Mouse (Mus musculus): ENCODE results near the gene Uba6. TPM values are rescaled to one million over a fixed set of nuclear protein-coding genes. Genes with fewer than 3 reads are reported as not detected.
A peak's percentile ranks its signal among the peaks of the same experiment; 100 is the strongest.

Gene Uba6
- polyA plus RNA-seq, 1 experiment from 2014 or later = 15.6 TPM

DNA sequence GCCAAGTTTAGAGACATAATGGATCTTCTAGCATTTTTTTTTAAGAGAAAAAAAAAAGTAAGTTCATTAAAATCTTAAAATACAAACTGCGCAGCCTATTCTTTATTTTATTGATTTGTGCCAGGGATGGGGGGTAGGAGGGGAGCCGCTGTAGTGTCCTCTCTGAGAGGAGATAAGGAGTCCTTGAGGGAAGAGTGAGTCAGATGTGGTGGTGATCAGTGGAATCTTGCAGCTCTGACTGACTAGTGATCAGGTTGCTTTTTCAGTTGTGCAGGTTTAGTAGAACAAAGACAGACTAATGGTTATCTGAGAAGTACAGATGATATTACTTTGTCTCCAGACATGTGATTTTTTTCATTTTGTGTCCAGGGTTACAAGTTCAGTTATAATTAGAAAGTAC lies 59.6 kb downstream of the Uba6 start:
- ATAC-seq (replicated peaks) = no peak
- Histone ChIP-seq H3K4me1 (no peaks in the 10 kb centered on the region), H3K27ac (replicated peaks) (no peak overlapping the region), H3K4me3 (no peak overlapping the region), H3K9me3 (no peaks in the 10 kb centered on the region), H3K27me3 (no peaks in the 10 kb centered on the region), H3K36me3 (peaks cover 19% of the 10 kb centered on the region), H3K9ac (replicated peaks) (no peak overlapping the region), H3K4me2 (replicated peaks) (no peak overlapping the region)
- 93% methylated on average over 2 of the region's 2 CpGs for WGBS

- Histone ChIP-seq H3K4me3 (no peak overlapping the region), H3K36me3 (peaks cover 26% of the 10 kb centered on the region), H3K27me3 (no peaks in the 10 kb centered on the region), H3K9ac (replicated peaks) (no peak overlapping the region), H3K4me1 (no peaks in the 10 kb centered on the region), H3K4me2 (replicated peaks) (no peak overlapping the region), H3K9me3 (no peaks in the 10 kb centered on the region), H3K27ac (replicated peaks) (no peak overlapping the region)
- no peak for ATAC-seq (replicated peaks)
- 91% methylated on average over 1 of the region's 1 CpGs for WGBS
Measured at GRCm38 (mm10) chr5:86111074-86111473, 61.5 kb downstream of the Uba6 start.

DNA sequence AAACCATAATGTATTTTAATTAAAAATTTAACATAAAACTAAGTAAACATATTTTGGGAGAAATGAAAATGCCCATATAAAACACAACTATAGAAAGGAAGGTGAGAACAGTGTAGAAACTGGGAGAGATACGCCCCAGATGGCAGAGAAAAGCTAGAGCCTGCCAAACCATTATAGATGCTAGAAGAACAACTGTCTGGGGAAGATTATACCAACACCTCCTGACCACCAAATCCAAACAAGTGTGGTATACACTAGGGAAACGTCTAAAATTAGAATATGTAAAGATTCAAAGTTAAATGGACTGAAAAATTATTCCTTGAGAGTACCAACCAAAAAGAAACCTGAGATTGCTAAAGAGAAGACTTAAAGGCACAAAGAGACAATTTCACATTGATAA lies 66.0 kb downstream of the Uba6 start:
- H3K9me3 ChIP-seq = no peaks in the 10 kb centered on the region
- no peak for ATAC-seq (replicated peaks)
- no peak overlapping the region for H3K4me2 ChIP-seq (replicated peaks)
- WGBS = 66% methylated on average over 2 of the region's 2 CpGs
- H3K4me3 ChIP-seq = no peak overlapping the region
- peaks cover 18% of the 10 kb centered on the region for H3K36me3 ChIP-seq
- H3K27ac ChIP-seq (replicated peaks) = no peak overlapping the region
- H3K4me1 ChIP-seq = no peaks in the 10 kb centered on the region
- H3K27me3 ChIP-seq = no peaks in the 10 kb centered on the region
- H3K9ac ChIP-seq (replicated peaks) = no peak overlapping the region

GRCm38 (mm10) chr5:86102176-86102575 lies 70.4 kb downstream of the Uba6 start:
- peak; percentile 48; the same call in 1 of the 2 replicates for ATAC-seq (replicated peaks)
- H3K4me1 ChIP-seq = no peaks in the 10 kb centered on the region

GRCm38 (mm10) chr5:86100621-86101020 lies 72.0 kb downstream of the Uba6 start:
- H3K9ac ChIP-seq (replicated peaks) = no peak overlapping the region
- no peak overlapping the region for H3K4me3 ChIP-seq
- ATAC-seq (replicated peaks) = no peak
- no peak overlapping the region for H3K4me2 ChIP-seq (replicated peaks)
- H3K36me3 ChIP-seq = no peaks in the 10 kb centered on the region
- H3K27ac ChIP-seq (replicated peaks) = no peak overlapping the region
- H3K27me3 ChIP-seq = no peaks in the 10 kb centered on the region
- H3K9me3 ChIP-seq = no peaks in the 10 kb centered on the region
- H3K4me1 ChIP-seq = no peaks in the 10 kb centered on the region
- 88% methylated on average over 3 of the region's 3 CpGs for WGBS

More at GRCm38 (mm10) chr5:86102176-86102575, 70.4 kb downstream of the Uba6 start:
- no peaks in the 10 kb centered on the region for H3K9me3 ChIP-seq
- no peaks in the 10 kb centered on the region for H3K27me3 ChIP-seq
- WGBS = 100% methylated on average over 2 of the region's 2 CpGs
- H3K4me2 ChIP-seq (replicated peaks) = no peak overlapping the region
- H3K27ac ChIP-seq (replicated peaks) = no peak overlapping the region
- H3K36me3 ChIP-seq = peaks cover 6% of the 10 kb centered on the region
- H3K9ac ChIP-seq (replicated peaks) = no peak overlapping the region
- H3K4me3 ChIP-seq = no peak overlapping the region

GRCm38 (mm10) chr5:86098988-86099387 lies 73.6 kb downstream of the Uba6 start:
- no peaks in the 10 kb centered on the region for H3K27me3 ChIP-seq
- no peaks in the 10 kb centered on the region for H3K36me3 ChIP-seq
- H3K9me3 ChIP-seq = no peaks in the 10 kb centered on the region
- H3K9ac ChIP-seq (replicated peaks) = no peak overlapping the region
- no peak overlapping the region for H3K4me3 ChIP-seq
- 85% methylated on average over 3 of the region's 3 CpGs for WGBS
- H3K27ac ChIP-seq (replicated peaks) = no peak overlapping the region
- ATAC-seq (replicated peaks) = no peak
- no peaks in the 10 kb centered on the region for H3K4me1 ChIP-seq
- H3K4me2 ChIP-seq (replicated peaks) = no peak overlapping the region

DNA sequence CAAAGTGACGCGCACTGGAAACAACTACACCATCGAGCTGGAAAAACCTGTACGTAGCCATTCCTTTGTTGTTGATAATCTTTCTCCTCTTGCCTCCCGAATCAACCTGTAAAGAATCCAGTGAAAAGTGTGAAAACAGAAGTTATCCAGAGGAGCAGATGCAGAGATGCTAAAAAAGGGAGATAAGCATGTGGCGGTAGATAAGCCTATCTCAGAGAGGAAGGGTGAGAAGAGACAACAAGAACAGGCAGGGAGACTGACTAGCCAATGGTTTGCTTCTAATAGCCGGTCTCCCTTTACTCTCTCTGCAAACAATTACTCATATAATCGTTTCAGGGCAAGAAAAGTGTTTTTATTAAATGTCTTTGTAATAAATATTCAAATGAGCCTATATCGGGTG lies 77.8 kb downstream of the Uba6 start:
- H3K27ac ChIP-seq (replicated peaks) = no peak overlapping the region
- no peaks in the 10 kb centered on the region for H3K9me3 ChIP-seq
- no peaks in the 10 kb centered on the region for H3K36me3 ChIP-seq
- no peak overlapping the region for H3K4me3 ChIP-seq
- H3K4me1 ChIP-seq = no peaks in the 10 kb centered on the region
- WGBS = 88% methylated on average over 9 of the region's 9 CpGs
- H3K4me2 ChIP-seq (replicated peaks) = no peak overlapping the region
- H3K9ac ChIP-seq (replicated peaks) = no peak overlapping the region
- no peak for ATAC-seq (replicated peaks)
- no peaks in the 10 kb centered on the region for H3K27me3 ChIP-seq

GRCm38 (mm10) chr5:86086751-86087150 lies 85.9 kb downstream of the Uba6 start:
- Histone ChIP-seq H3K27ac (replicated peaks) (no peak overlapping the region), H3K4me1 (no peaks in the 10 kb centered on the region), H3K36me3 (no peaks in the 10 kb centered on the region), H3K9me3 (no peaks in the 10 kb centered on the region), H3K4me3 (no peak overlapping the region), H3K9ac (replicated peaks) (no peak overlapping the region), H3K27me3 (no peaks in the 10 kb centered on the region), H3K4me2 (replicated peaks) (no peak overlapping the region)
- no peak for ATAC-seq (replicated peaks)
- WGBS = 84% methylated on average over 6 of the region's 6 CpGs

- Histone ChIP-seq H3K9me3 (no peaks in the 10 kb centered on the region), H3K36me3 (no peaks in the 10 kb centered on the region), H3K4me2 (replicated peaks) (no peak overlapping the region), H3K27me3 (no peaks in the 10 kb centered on the region), H3K9ac (replicated peaks) (no peak overlapping the region), H3K4me3 (no peak overlapping the region), H3K4me1 (no peaks in the 10 kb centered on the region), H3K27ac (replicated peaks) (no peak overlapping the region)
- WGBS = 85% methylated on average over 7 of the region's 7 CpGs
- ATAC-seq (replicated peaks) = no peak
Measured at GRCm38 (mm10) chr5:86084979-86085378, 87.6 kb downstream of the Uba6 start.

DNA sequence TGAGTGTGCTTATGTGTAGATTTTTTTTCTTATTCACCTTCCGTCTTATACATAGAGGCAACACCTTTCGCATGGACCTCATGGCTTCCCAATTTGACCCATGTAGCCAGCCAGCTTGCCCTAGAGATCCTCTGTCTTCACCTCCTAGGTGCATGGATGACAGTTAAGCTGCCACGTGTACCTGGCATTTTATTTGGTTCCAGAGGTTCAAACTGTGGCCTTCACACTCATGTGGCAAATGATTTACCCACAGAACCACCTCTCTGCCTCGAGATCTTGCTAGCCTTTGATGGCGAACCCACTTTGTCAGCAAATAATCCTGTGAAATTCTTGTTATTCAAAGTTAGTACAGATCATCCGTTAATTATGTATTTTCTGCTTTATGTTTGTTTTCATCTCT lies 88.6 kb downstream of the Uba6 start:
- Histone ChIP-seq H3K36me3 (no peaks in the 10 kb centered on the region), H3K27me3 (no peaks in the 10 kb centered on the region), H3K4me1 (no peaks in the 10 kb centered on the region), H3K9me3 (no peaks in the 10 kb centered on the region), H3K4me2 (replicated peaks) (no peak overlapping the region), H3K9ac (replicated peaks) (no peak overlapping the region), H3K27ac (replicated peaks) (no peak overlapping the region), H3K4me3 (no peak overlapping the region)
- no peak for ATAC-seq (replicated peaks)
- WGBS = 85% methylated on average over 6 of the region's 6 CpGs

- no peaks in the 10 kb centered on the region for H3K4me1 ChIP-seq
- ATAC-seq (replicated peaks) = no peak
- H3K27ac ChIP-seq (replicated peaks) = no peak overlapping the region
- 85% methylated on average over 3 of the region's 3 CpGs for WGBS
- no peak overlapping the region for H3K4me2 ChIP-seq (replicated peaks)
- no peaks in the 10 kb centered on the region for H3K27me3 ChIP-seq
- no peaks in the 10 kb centered on the region for H3K9me3 ChIP-seq
- H3K36me3 ChIP-seq = no peaks in the 10 kb centered on the region
- H3K4me3 ChIP-seq = no peak overlapping the region
- H3K9ac ChIP-seq (replicated peaks) = no peak overlapping the region
Measured at GRCm38 (mm10) chr5:86078720-86079334, 93.8 kb downstream of the Uba6 start.

GRCm38 (mm10) chr5:86072756-86073386 lies 99.7 kb downstream of the Uba6 start:
- no peaks in the 10 kb centered on the region for H3K4me1 ChIP-seq
- no peak overlapping the region for H3K9ac ChIP-seq (replicated peaks)
- H3K27ac ChIP-seq (replicated peaks) = no peak overlapping the region
- no peak overlapping the region for H3K4me2 ChIP-seq (replicated peaks)
- WGBS = 90% methylated on average over 4 of the region's 4 CpGs
- no peaks in the 10 kb centered on the region for H3K9me3 ChIP-seq
- H3K36me3 ChIP-seq = no peaks in the 10 kb centered on the region
- no peak overlapping the region for H3K4me3 ChIP-seq
- no peak for ATAC-seq (replicated peaks)
- no peaks in the 10 kb centered on the region for H3K27me3 ChIP-seq

DNA sequence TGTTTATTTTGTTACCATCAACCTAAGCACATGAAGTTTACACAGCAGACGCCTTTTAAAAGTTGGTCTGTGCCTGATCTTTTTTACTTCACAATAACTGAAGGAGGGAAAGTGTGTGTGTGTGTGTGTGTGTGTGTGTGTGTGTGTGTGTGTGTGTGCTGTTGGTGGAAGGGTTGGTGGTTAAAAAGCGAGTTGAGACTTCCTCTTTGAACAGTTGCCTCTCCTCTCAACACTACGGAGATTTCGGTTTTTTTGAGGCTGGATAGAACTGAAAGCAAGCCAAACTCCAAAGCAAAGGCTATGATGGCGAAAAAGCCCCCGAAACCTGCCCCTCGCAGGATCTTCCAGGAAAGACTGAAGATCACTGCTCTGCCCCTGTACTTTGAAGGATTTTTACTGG lies 101.1 kb downstream of the Uba6 start, which contains the start of gene Stap1:
Stap1 (plus strand) TSS at position 209 of the 400 bp plus-strand sequence.
- Histone ChIP-seq H3K27me3 (no peaks in the 10 kb centered on the region), H3K9me3 (no peaks in the 10 kb centered on the region), H3K9ac (replicated peaks) (no peak within 1 kb of the TSS), H3K4me3 (no peak within 1 kb of the TSS), H3K4me2 (replicated peaks) (no peak within 1 kb of the TSS), H3K36me3 (no peaks in the 10 kb centered on the region), H3K4me1 (no peaks in the 10 kb centered on the region), H3K27ac (replicated peaks) (no peak within 1 kb of the TSS)
- 83% methylated on average over 7 of the region's 7 CpGs for WGBS
- ATAC-seq (replicated peaks) = no peak
